Mouse (Mus musculus) midbrain, embryonic 11.5 days (tissue): Measurements from ENCODE around the gene Elmo1. TPM values are rescaled to one million over a fixed set of nuclear protein-coding genes. Genes with fewer than 3 reads are reported as not detected.

Source experiments
- ATAC-seq: fragments of 200-750 bp; cut with Nextera tagmentation; 2 replicates; pipeline ENCODE4 v1.8.0; 2017; ENCODE audit warnings: moderate TSS enrichment, moderate library complexity; ENCODE audit not compliant: low FRiP score
- DNase-seq: peaks from one replicate; pipeline ENCODE4 v3.0.0; 2015; ENCODE audit warnings: low spot score; ENCODE audit errors: missing footprints
- H3K27ac ChIP-seq: fragments of 300-500 bp; sonication (generic); 2 replicates; pipeline ENCODE4 v1.5.1; 2014; ENCODE audit warnings: low read depth, low read length
- H3K27me3 ChIP-seq: fragments of 300-500 bp; sonication (generic); 2 replicates; pipeline ENCODE4 v1.6.1; 2014; ENCODE audit warnings: mild to moderate bottlenecking, low read length, moderate library complexity, mixed read lengths; ENCODE audit not compliant: control insufficient read depth, insufficient read depth
- H3K36me3 ChIP-seq: fragments of 300-500 bp; sonication (generic); 2 replicates; pipeline ENCODE4 v1.6.1; 2014; ENCODE audit warnings: mild to moderate bottlenecking, low read length, moderate library complexity, mixed read lengths; ENCODE audit not compliant: control insufficient read depth, insufficient read depth
- H3K4me1 ChIP-seq: fragments of 300-500 bp; sonication (generic); 2 replicates; pipeline ENCODE4 v1.6.1; 2014; ENCODE audit warnings: low read length; ENCODE audit not compliant: control insufficient read depth, insufficient read depth
- H3K4me2 ChIP-seq: fragments of 300-500 bp; sonication (generic); 2 replicates; pipeline ENCODE4 v1.6.1; 2014; ENCODE audit warnings: mild to moderate bottlenecking, moderate library complexity
- H3K4me3 ChIP-seq: fragments of 300-500 bp; sonication (generic); 2 replicates; pipeline ENCODE4 v1.5.1; 2014; ENCODE audit warnings: low read depth, low read length
- H3K9ac ChIP-seq: fragments of 300-500 bp; sonication (generic); 2 replicates; pipeline ENCODE4 v1.6.1; 2014; ENCODE audit warnings: low read length
- H3K9me3 ChIP-seq: fragments of 300-500 bp; sonication (generic); 2 replicates; pipeline ENCODE4 v1.6.1; 2016; ENCODE audit warnings: low read length; ENCODE audit not compliant: control insufficient read depth
- WGBS: fragments of 180-500 bp; shearing (Covaris S2); extraction: QIAGEN DNeasy Blood & Tissue Kit; methylation state at CpG from one replicate; pipeline ENCODE4 v1.1.7; 2014; 5-methylcytosine and 5-hydroxymethylcytosine counted together
- polyA plus RNA-seq: library from polyadenylated mRNA; unstranded; fragments of >200 nt; fragmentation: Nextera tagmentation; extraction: Ambion mirVana; gene quantifications from 2 replicates; pipeline ENCODE4 v1.2.1, GENCODE M21; 2014

Gene Elmo1
- polyA plus RNA-seq, 1 experiment from 2014 or later, result 19.1 TPM

- Histone ChIP-seq H3K27ac (no peak overlapping the region), H3K4me3 (no peak overlapping the region), H3K4me2 (no peak overlapping the region), H3K27me3 (no peaks in the 10 kb centered on the region), H3K4me1 (no peaks in the 10 kb centered on the region), H3K36me3 (no peaks in the 10 kb centered on the region), H3K9ac (no peak overlapping the region), H3K9me3 (no peaks in the 10 kb centered on the region)
- ATAC-seq (no peak), DNase-seq (peak; percentile 28)
- WGBS, result 90% methylated on average over 5 of the region's 5 CpGs
These were observed 147.2 kb downstream of the Elmo1 start for GRCm38 (mm10) chr13:20237615-20238014.

GRCm38 (mm10) chr13:20238146-20238545, 147.8 kb downstream of the Elmo1 start:
- 74% methylated on average over 3 of the region's 3 CpGs for WGBS
- no peaks in the 10 kb centered on the region for H3K36me3 ChIP-seq
- no peak overlapping the region for H3K27ac ChIP-seq
- no peaks in the 10 kb centered on the region for H3K4me1 ChIP-seq
- no peaks in the 10 kb centered on the region for H3K27me3 ChIP-seq
- no peak overlapping the region for H3K4me2 ChIP-seq
- H3K9me3 ChIP-seq, result no peaks in the 10 kb centered on the region
- DNase-seq (peak; percentile 64), ATAC-seq (no peak)
- no peak overlapping the region for H3K4me3 ChIP-seq
- no peak overlapping the region for H3K9ac ChIP-seq

- DNase-seq (peak; percentile 21), ATAC-seq (no peak)
- Histone ChIP-seq H3K9me3 (no peaks in the 10 kb centered on the region), H3K27me3 (no peaks in the 10 kb centered on the region), H3K27ac (no peak overlapping the region), H3K4me2 (no peak overlapping the region), H3K9ac (no peak overlapping the region), H3K36me3 (no peaks in the 10 kb centered on the region), H3K4me1 (no peaks in the 10 kb centered on the region), H3K4me3 (no peak overlapping the region)
- WGBS, result 83% methylated on average over 3 of the region's 3 CpGs
These were observed 148.3 kb downstream of the Elmo1 start for GRCm38 (mm10) chr13:20238743-20239142.

- H3K27me3 ChIP-seq, result no peaks in the 10 kb centered on the region
- H3K9ac ChIP-seq, result no peak overlapping the region
- ATAC-seq (no peak), DNase-seq (no peak)
- no peak overlapping the region for H3K27ac ChIP-seq
- no peak overlapping the region for H3K4me3 ChIP-seq
- no peak overlapping the region for H3K4me2 ChIP-seq
- no peaks in the 10 kb centered on the region for H3K4me1 ChIP-seq
- no peaks in the 10 kb centered on the region for H3K36me3 ChIP-seq
- H3K9me3 ChIP-seq, result no peaks in the 10 kb centered on the region
These were observed 159.8 kb downstream of the Elmo1 start for GRCm38 (mm10) chr13:20250069-20250668.

GRCm38 (mm10) chr13:20254911-20255310, 164.5 kb downstream of the Elmo1 start:
- Histone ChIP-seq H3K4me2 (no peak overlapping the region), H3K36me3 (no peaks in the 10 kb centered on the region), H3K9me3 (no peaks in the 10 kb centered on the region), H3K27me3 (no peaks in the 10 kb centered on the region), H3K4me3 (no peak overlapping the region), H3K9ac (no peak overlapping the region), H3K4me1 (no peaks in the 10 kb centered on the region), H3K27ac (no peak overlapping the region)
- DNase-seq (no peak), ATAC-seq (no peak)
- 85% methylated on average over 6 of the region's 6 CpGs for WGBS

- H3K9me3 ChIP-seq, result no peaks in the 10 kb centered on the region
- H3K27me3 ChIP-seq, result no peaks in the 10 kb centered on the region
- no peak overlapping the region for H3K9ac ChIP-seq
- H3K4me1 ChIP-seq, result no peaks in the 10 kb centered on the region
- no peak overlapping the region for H3K4me2 ChIP-seq
- no peak overlapping the region for H3K4me3 ChIP-seq
- DNase-seq, result no peak
- H3K27ac ChIP-seq, result no peak overlapping the region
- H3K36me3 ChIP-seq, result no peaks in the 10 kb centered on the region
- no peak for ATAC-seq
- WGBS, result 90% methylated on average over 3 of the region's 3 CpGs
These were observed 165.0 kb downstream of the Elmo1 start for GRCm38 (mm10) chr13:20255380-20255779.

- H3K9me3 ChIP-seq, result no peaks in the 10 kb centered on the region
- H3K4me2 ChIP-seq, result no peak overlapping the region
- no peaks in the 10 kb centered on the region for H3K36me3 ChIP-seq
- H3K4me3 ChIP-seq, result no peak overlapping the region
- no peak overlapping the region for H3K9ac ChIP-seq
- DNase-seq (no peak), ATAC-seq (no peak)
- 89% methylated on average over 4 of the region's 4 CpGs for WGBS
- H3K27me3 ChIP-seq, result no peaks in the 10 kb centered on the region
- no peak overlapping the region for H3K27ac ChIP-seq
- no peaks in the 10 kb centered on the region for H3K4me1 ChIP-seq
These were observed 166.2 kb downstream of the Elmo1 start for GRCm38 (mm10) chr13:20256613-20257012.

- ATAC-seq (no peak), DNase-seq (peak; percentile 21)
- H3K4me1 ChIP-seq, result no peaks in the 10 kb centered on the region
These were observed 167.4 kb downstream of the Elmo1 start for GRCm38 (mm10) chr13:20257562-20258525.

GRCm38 (mm10) chr13:20263173-20263572, 172.8 kb downstream of the Elmo1 start:
- no peak for ATAC-seq
- Histone ChIP-seq H3K4me3 (no peak overlapping the region), H3K4me1 (no peaks in the 10 kb centered on the region)

More at GRCm38 (mm10) chr13:20257562-20258525, 167.4 kb downstream of the Elmo1 start:
- Histone ChIP-seq H3K9me3 (no peaks in the 10 kb centered on the region), H3K4me2 (no peak overlapping the region), H3K27ac (no peak overlapping the region), H3K9ac (no peak overlapping the region), H3K4me3 (no peak overlapping the region), H3K36me3 (no peaks in the 10 kb centered on the region), H3K27me3 (no peaks in the 10 kb centered on the region)
- 92% methylated on average over 8 of the region's 8 CpGs for WGBS

More at GRCm38 (mm10) chr13:20263173-20263572, 172.8 kb downstream of the Elmo1 start:
- DNase-seq, result no peak
- H3K9ac ChIP-seq, result no peak overlapping the region
- no peaks in the 10 kb centered on the region for H3K36me3 ChIP-seq
- no peak overlapping the region for H3K4me2 ChIP-seq
- no peaks in the 10 kb centered on the region for H3K9me3 ChIP-seq
- H3K27me3 ChIP-seq, result no peaks in the 10 kb centered on the region
- 85% methylated on average over 1 of the region's 1 CpGs for whole genome bisulfite sequencing
- H3K27ac ChIP-seq, result no peak overlapping the region
